ENCODE assay signal across 8 mouse cellular contexts in the genomic region with DNA sequence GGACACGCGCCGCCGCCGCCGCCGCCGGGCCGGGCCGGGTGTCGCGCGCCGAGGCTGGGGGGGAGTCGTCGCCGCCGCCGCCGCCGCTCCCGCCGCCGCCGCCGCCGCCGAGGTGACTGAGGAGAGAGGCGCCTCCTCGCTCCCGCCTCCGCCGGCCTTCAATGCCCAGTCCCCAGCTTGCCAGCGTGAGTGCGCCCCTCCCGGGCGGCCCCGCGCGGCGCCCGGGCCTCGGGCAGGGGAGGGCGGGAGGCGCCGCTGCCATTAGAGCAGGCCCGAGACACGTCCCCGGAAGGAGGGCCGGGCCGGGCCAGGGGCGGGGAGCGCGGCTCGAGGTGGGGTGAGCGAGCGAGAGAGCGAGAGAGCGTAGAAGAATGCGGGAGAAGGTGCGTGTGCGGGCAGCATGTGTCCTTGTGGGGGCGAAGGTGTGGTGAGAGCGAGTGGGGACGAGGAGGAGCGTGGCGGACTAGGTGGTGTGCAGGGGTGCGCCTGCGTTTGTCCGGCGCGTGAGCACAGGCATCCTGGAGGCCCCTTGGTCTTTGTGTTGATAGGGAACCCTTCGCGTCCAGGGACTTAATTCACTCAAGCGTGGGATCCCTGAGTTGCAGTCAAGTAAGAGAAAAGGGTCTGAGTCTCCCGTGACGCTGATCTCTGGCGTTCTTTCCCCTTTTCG. TPM values are rescaled to one million over a fixed set of nuclear protein-coding genes. Genes with fewer than 3 reads are reported as not detected.
DNase-seq lines count a peak whose midpoint lies in the region; ATAC-seq and TF ChIP-seq lines count a peak whose summit lies in the region.

No protein-coding gene starts in this region.

- H3K9ac ChIP-seq in embryonic facial prominence, embryonic 14.5 days (ENCODE audit: low read depth, low read length), result peak overlapping the region; percentile 94
- peak overlapping the region; percentile 96 for H3K9ac ChIP-seq in kidney, embryonic 14.5 days (ENCODE audit: low read depth, low read length)
- H3K9ac ChIP-seq in liver, adult 2 months (ENCODE audit: low read depth, low read length), result peak overlapping the region; percentile 100

- ATAC-seq in embryonic facial prominence, embryonic 14.5 days (ENCODE audit: low read depth), result peak; percentile 85
- peak; percentile 82 for ATAC-seq in kidney, embryonic 14.5 days (ENCODE audit: low FRiP score, low TSS enrichment)

- DNase-seq in 3T3-L1 (ENCODE audit: low read depth, low spot score), result peak; percentile 63
- DNase-seq in adrenal gland, postnatal 25 days, result peak; percentile 78
- DNase-seq in embryonic facial prominence, embryonic 14.5 days (ENCODE audit: low spot score), result peak; percentile 83
- peak; percentile 89 for DNase-seq in heart, embryonic 10.5 days (ENCODE audit: low spot score)
- no peak for DNase-seq in liver, adult 2 months (ENCODE audit: extremely low read depth, low read depth, low spot score)
- peak; percentile 44 to 69 for DNase-seq in monocyte, adult 2 months (ENCODE audit: low read depth in 1 of 2, low spot score in 2 of 2)
- DNase-seq in spleen, postnatal 10 days (ENCODE audit: low spot score in 2 of 2), result peak; percentile 83 to 84

- peak overlapping the region; percentile 80 for H3K4me2 ChIP-seq in embryonic facial prominence, embryonic 14.5 days (ENCODE audit: low read depth, low read length)
- H3K4me2 ChIP-seq in kidney, embryonic 14.5 days (replicated peaks; ENCODE audit: low read depth, low read length), result peak overlapping the region; percentile 62

- peaks cover 48% of the 10 kb centered on the region for H3K4me1 ChIP-seq in embryonic facial prominence, embryonic 14.5 days (ENCODE audit: control insufficient read depth, insufficient read depth, low read length)
- peaks cover 54% of the 10 kb centered on the region for H3K4me1 ChIP-seq in heart, embryonic 10.5 days
- H3K4me1 ChIP-seq in kidney, embryonic 14.5 days (ENCODE audit: control insufficient read depth, insufficient read depth, low read length), result peaks cover 42% of the 10 kb centered on the region
- peaks cover 20% of the 10 kb centered on the region for H3K4me1 ChIP-seq in liver, adult 2 months (ENCODE audit: control insufficient read depth, insufficient read depth, low read length)

- H3K27me3 ChIP-seq in embryonic facial prominence, embryonic 14.5 days (replicated peaks; ENCODE audit: control insufficient read depth, insufficient read depth, low read length), result no peaks in the 10 kb centered on the region
- H3K27me3 ChIP-seq in heart, embryonic 10.5 days (ENCODE audit: insufficient read depth, poor library complexity, severe bottlenecking), result no peaks in the 10 kb centered on the region
- H3K27me3 ChIP-seq in kidney, embryonic 14.5 days (ENCODE audit: control insufficient read depth, insufficient read depth, low read length), result no peaks in the 10 kb centered on the region
- H3K27me3 ChIP-seq in liver, adult 2 months (ENCODE audit: control insufficient read depth, insufficient read depth, low read length), result no peaks in the 10 kb centered on the region

- peak overlapping the region; percentile 83 for H3K4me3 ChIP-seq in embryonic facial prominence, embryonic 14.5 days (ENCODE audit: low read depth, low read length)
- peak overlapping the region; percentile 74 for H3K4me3 ChIP-seq in heart, embryonic 10.5 days
- peak overlapping the region; percentile 93 for H3K4me3 ChIP-seq in kidney, embryonic 14.5 days (ENCODE audit: low read length)
- H3K4me3 ChIP-seq in liver, adult 2 months (ENCODE audit: insufficient read depth, low read depth, low read length), result peak overlapping the region; percentile 98

- no peak for TF ChIP-seq CTCF in liver, adult 2 months (IDR thresholded peaks at IDR 0.05; ENCODE audit: low read depth, low read length)

- H3K9me3 ChIP-seq in embryonic facial prominence, embryonic 14.5 days (ENCODE audit: control insufficient read depth, low read length), result no peaks in the 10 kb centered on the region
- no peaks in the 10 kb centered on the region for H3K9me3 ChIP-seq in heart, embryonic 10.5 days
- no peaks in the 10 kb centered on the region for H3K9me3 ChIP-seq in kidney, embryonic 14.5 days (ENCODE audit: control insufficient read depth, low read length)

- WGBS in embryonic facial prominence, embryonic 14.5 days, result under 1% methylated on average over 32 of the region's 79 CpGs
- under 1% methylated on average over 66 of the region's 79 CpGs for WGBS in heart, embryonic 10.5 days
- under 1% methylated on average over 45 of the region's 79 CpGs for WGBS in kidney, embryonic 14.5 days
- under 1% methylated on average over 66 of the region's 79 CpGs for whole genome bisulfite sequencing in liver, adult 2 months

- no peak for TF ChIP-seq POLR2A in liver, adult 2 months (IDR thresholded peaks at IDR 0.05; ENCODE audit: extremely low read depth, insufficient read depth, low read length)

- H3K36me3 ChIP-seq in embryonic facial prominence, embryonic 14.5 days (ENCODE audit: control insufficient read depth, insufficient read depth, low read length), result no peaks in the 10 kb centered on the region
- H3K36me3 ChIP-seq in heart, embryonic 10.5 days, result no peaks in the 10 kb centered on the region
- no peaks in the 10 kb centered on the region for H3K36me3 ChIP-seq in kidney, embryonic 14.5 days (ENCODE audit: control insufficient read depth, insufficient read depth, low read length)
- H3K36me3 ChIP-seq in liver, adult 2 months (ENCODE audit: control insufficient read depth, insufficient read depth, low read length), result no peaks in the 10 kb centered on the region

- peak overlapping the region; percentile 95 for H3K27ac ChIP-seq in embryonic facial prominence, embryonic 14.5 days (replicated peaks; ENCODE audit: low read depth, low read length)
- H3K27ac ChIP-seq in heart, embryonic 10.5 days, result peak overlapping the region; percentile 99
- peak overlapping the region; percentile 94 for H3K27ac ChIP-seq in kidney, embryonic 14.5 days (ENCODE audit: low read depth, low read length)
- H3K27ac ChIP-seq in liver, adult 2 months (replicated peaks; ENCODE audit: insufficient read depth, low read depth, low read length), result peak overlapping the region; percentile 83

- peaks cover 21% of the 10 kb centered on the region for H3K79me2 ChIP-seq in liver, adult 2 months (ENCODE audit: control insufficient read depth, insufficient read depth, low read length)

RNA-seq across cellular contexts. Expression of a gene that starts 9.5 kb away (rescaled TPM):
- 401 TPM in 2 replicates for total RNA-seq in adrenal gland, postnatal 25 days (2021)
- 306 and 319 TPM in 2 replicates for polyA plus RNA-seq in embryonic facial prominence, embryonic 14.5 days (2014; fragmentation: Nextera tagmentation; extraction: Ambion mirVana)
- 348 and 351 TPM in 2 replicates for polyA plus RNA-seq in heart, embryonic 10.5 days (2016; fragmentation: Nextera tagmentation; extraction: Ambion mirVana)
- polyA plus RNA-seq in kidney, embryonic 14.5 days (2014; fragmentation: Nextera tagmentation; extraction: Ambion mirVana), result 253 and 276 TPM in 2 replicates
- 58.4 and 63.4 TPM in 2 replicates for total RNA-seq in liver, adult 2 months (2014; rRNA removed)
- 41.1 and 49.5 TPM in 2 replicates for polyA plus RNA-seq in liver, adult 2 months (2012; rRNA removed)
